Mouse (Mus musculus) T-helper 17 cell (primary cell): Measurements from ENCODE around the gene Cds1.

Experiments used
- in situ Hi-C, 2 experiments: fragments of 300-600 bp; cut with MboI, MseI; formaldehyde crosslinking; loops; 1 replicate in 1 of 2; 2 replicates in 1 of 2; pipeline ENCODE4 v1.15.1; 2025; ENCODE audit warnings: high pct_unique_total_duplicates in 2 of 2

Gene Cds1

DNA sequence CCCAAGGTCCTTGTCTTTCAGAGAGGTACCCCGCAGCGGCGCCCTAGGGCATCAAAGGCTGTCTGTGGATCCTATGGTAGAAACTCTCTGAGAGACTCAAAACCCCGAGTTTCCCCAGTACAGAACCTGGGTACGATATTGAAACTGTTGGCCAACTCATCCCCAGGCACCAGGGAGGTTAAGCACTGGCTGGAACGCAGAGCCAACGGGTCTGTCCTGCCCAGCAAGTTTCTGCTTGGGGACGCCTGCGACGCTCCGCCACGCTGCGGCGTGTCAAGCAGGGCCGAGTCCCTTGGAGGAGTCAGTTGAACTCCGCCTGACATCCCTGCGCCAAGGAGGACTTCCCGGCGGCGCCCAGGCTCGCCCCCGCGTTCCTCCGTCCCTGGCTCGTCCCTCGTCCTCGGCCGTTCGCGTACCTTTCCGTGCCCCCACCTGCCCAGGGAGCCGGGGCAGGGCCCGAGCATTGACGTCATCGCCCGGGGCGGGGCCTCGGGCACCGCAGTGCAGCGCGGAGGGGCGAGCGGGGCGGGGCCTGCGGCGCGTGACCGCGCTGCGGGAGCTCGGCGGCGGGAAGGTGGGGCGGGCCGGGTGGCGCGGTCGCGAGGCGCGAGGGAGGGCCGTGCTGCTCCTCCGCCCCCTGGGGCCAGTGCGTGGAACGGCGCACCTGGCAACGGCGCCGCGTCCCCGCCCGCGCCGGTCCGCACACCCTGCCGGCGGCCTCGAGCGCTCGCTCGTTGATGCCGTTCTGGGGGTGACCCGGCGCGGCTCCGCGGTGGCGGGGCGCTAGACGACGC, at the start of gene Cds1:
Cds1 (plus strand) TSS at position 577 of the 794 bp plus-strand sequence.
- in situ Hi-C loops = no loop called here

DNA sequence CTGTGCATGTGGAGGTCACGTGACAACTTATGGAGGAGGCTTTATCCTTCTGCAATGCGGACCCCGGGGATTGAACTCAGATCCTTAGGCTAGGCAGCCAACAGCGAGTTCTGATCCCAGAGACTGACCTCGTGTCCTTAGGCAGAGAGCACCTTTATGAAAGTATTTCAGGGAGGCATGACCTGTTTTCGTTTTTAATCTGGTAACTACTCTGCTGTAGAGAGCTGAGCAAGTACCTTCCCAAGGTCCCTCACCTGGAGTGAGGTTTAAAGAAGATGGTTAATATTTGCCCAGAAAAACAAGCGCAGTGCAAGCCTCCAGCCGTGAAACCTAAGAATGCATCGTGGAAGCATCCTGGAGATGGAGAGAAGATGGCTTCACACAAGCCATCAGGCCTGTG, 40.7 kb upstream of the Cds1 start:
- in situ Hi-C loops = no loop called here

DNA sequence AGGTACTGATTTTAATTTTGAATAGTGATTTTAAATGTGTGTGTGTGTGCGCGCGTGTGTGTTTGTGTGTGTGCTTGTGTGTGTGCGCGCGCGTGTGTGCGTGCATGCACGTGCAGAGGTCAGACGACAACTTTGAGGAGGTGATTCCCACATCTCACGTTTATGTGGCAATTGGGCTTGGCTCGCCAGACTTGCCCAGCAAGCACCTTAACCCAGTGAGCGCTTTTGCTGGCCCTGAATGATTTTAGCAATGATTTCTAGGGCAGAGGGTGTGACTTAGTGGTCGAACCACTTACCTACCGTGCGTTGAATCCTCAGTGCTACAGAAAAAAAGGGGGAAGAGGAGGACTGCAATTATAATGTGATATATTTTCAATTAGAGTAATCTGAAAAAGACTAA, 40.2 kb upstream of the Cds1 start:
- in situ Hi-C loops = no loop called here

DNA sequence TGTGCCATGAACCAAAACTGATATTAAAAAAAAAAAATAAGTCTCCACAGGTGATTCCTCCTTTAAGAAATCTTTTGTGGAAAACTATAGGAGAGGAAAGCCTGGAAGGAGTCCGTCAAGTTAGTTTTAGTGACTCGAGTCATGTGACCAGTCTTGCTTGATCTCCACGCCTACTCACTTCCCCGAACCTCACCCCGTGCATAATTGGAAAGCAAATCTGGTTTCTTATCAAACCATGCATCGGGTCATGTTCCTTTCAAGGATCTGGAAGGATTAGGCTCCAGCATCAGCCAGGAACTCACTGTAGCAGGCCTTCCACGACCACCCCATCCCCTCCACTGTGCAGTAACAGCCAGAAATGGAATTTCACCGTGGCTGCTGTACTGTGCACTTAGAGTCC, 39.2 kb upstream of the Cds1 start:
- in situ Hi-C loops = no loop called here

DNA sequence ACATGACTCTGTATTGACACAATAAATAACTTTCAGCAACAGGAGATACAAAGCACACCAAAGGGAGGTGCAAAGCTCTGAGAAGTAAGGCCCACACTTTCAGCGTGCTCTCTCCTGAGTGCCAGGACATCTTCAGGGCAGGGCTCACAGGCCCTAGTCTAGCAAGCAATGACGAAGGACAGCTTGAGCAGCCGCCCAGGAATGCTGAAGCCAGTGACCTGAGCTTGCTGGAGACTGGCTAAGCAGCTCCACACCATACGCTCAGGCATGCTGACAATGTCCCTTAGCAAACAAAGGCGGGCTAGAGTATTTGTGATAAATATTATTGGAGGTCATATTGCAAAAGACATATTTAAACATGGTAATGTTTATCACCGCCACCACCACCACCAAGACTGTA, 38.6 kb upstream of the Cds1 start:
- in situ Hi-C loops = no loop called here

DNA sequence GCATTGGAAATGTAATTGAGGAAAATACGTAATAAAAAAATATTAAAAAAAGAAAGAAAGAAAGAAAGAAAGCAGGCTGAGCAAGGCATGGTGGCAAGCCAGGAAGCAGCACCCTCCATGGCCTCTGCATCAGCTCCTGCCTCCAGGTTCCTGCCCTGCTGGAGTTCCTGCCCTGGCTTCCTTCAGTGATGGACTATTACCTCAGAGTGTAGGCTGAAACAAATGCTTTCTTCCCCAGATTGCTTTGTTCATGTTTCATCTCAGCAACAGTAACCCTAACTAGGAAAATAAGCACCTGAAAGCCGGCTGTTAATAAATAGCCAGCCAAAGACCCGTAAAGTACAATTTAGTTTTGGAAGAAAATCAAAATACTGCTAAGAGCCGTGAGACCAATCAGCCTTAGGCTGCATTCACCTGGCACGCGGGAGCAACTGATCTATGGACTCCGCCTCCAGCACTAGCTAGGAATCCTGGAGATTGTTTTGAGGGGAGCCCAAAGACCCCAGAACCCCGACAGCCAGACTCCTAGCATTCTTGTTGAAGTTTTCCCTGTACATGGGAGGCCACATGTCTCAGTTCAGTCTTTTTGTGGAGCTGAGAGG, 36.5 kb upstream of the Cds1 start:
- in situ Hi-C loops = no loop called here

DNA sequence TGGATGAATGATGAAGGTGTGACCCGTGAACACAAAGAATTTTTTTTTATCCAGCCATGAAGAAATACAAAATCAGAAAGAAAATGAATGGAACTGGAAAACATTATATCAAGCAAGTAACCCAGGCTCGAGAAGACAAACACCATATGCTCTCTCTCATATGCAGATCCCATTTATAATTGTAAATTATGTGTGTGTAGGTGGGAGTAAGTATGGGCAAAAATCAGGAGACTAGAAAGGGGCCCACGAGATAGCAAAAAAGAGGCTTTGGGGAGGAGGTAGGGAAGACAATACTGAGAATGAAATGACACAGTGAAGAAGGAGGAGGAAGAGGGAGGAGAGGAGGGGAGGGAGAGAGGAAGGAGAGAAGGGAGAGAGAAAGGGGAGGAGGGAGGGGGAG, 27.6 kb upstream of the Cds1 start:
- in situ Hi-C loops = no loop called here

DNA sequence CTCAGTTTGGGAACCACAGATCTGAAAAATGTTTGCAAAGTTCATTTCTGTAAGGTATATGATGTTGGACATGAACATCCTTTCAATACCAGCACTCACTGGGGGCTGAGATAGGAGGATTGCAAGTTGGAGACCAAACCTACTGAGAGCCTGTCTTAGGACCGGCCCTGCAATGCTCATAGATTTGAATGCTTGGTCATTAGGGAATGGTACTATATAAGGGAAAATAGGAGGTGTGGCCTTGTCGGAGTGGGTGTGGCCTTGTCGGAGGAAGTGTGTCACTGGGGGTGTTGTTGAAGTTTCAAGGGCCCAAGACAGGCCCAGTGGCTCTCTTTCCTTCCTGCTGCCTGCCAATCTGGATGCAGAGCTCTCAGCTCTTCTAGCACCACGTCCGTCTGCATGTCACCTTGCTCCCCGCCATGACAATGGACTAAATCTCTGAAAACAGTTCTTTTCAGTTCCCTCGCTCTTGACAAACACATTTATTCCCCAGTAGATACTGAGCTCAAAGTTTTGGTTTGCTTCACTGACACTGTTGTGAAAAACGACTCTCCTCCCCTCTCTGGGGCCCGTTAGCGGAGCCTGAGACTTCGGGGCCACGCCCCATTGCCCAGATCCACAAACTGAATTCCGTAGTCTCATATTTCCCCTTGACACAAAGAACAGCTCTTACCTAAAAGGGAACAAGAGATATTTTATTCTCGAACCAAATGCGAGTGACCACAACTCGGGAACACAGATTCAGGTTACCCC, 24.3 kb upstream of the Cds1 start:
- in situ Hi-C loops = no loop called here

DNA sequence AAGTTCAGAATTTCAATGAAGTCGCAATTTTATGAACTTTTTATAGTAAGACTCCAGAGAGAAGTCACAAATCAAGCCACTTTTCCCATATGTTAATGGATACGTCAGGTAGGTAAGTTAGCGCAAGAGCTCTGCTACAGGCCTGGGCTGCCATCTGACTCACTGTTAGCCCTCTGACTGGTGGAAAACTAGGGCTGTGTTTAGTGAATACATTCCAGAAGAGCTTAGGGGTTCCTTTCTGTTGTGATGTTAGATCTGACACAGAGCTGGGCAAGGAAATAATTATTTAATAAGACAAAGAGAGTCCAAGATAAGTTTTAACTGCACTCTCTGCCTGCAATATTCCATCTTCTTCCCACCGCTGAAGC, 23.7 kb upstream of the Cds1 start:
- in situ Hi-C loops = no loop called here

DNA sequence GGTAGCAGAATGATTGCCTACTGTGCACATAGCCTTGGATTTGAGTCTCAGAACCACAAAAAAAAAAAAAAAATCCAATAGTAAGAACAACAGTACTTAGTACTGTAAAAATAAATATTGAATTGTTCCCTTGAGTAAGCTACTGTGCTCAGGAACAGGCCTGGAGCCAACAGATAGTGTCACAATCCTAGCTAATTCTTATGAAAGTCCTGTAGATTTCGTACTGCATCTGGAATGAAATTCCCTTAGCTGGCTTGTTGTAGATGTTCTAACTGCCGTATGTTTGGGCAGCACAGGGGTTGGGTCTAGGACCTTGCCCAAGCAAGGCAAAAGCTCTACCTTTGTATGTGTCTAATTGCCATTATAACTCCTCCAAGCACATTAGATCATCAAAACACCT, 22.9 kb upstream of the Cds1 start:
- in situ Hi-C loops = no loop called here

DNA sequence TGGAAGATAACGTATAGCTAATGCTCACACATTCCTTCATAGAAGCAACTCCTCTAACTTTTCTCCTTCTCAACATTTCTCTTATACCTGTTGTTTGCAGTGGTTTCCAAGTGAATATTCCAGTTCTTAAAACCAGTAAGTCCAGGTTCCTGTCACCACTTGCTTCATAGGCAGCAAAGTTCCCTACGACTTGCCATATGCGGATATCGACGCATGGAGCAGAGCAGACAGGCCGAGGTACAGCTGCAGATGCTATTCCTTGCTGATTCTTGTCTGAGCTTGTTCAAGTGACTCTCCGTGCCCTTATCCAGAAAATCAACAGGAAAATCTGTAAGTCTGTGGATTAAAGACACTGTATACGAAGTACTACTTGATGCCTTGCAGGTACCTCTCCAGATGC, 22.5 kb upstream of the Cds1 start:
- in situ Hi-C loops = no loop called here

DNA sequence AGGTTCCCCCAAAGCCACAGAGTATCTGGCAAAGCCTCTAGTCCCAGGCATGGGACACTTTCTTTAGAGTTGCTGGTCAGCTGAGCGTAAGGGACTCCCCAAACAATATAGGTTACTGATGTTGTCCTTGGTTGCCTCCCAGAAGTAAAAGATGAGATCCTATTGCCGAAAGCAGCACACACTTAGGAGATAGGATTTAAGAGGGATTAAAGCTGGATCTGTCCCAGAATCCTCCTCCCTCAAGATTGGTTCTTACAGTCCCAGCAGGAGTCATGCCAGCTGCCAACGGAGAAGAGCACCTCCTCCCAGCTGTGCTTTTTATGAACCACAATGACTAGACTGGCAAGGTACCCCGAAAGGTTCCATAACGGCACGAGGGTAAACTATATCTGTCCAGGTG, 20.0 kb upstream of the Cds1 start:
- in situ Hi-C loops = no loop called here

DNA sequence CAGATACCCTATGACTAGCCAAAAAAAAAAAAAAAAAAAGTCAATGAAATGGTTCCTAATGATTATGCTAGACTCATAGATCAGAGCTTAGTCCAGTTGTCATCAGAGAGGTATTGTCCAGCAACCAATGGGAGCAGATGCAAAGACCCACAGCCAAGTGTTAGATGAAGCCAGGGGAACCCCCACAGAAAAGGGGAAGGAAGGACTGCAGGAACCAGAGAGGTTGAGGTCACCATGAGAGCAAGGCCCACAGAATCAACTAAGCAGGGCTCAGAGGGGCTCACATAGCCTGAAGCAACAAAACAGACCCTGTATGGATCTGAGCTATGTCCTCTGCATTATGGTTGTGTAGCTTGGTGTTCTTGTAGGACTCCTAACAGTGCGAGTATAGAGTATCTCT, 11.2 kb upstream of the Cds1 start:
- in situ Hi-C loops = no loop called here

DNA sequence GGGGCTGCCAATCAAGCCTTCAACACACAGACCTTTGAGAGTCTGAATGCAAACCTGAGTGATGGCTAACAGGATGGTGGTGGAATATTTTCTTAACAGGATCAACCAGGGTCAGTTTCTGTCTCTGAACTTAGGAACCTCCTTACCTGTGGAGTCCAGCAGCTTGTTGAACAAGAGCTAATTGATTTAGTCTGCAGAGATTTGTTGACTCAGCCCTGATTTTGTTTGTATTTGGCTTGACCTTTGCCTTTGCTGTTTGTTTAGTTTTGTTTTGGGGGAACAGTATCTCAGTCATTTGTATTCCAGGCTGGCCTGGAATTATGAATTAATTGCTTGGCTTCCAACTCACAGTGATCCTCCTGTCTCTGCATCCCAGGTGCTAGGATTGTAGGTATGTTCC, 7.3 kb upstream of the Cds1 start:
- in situ Hi-C loops = no loop called here

DNA sequence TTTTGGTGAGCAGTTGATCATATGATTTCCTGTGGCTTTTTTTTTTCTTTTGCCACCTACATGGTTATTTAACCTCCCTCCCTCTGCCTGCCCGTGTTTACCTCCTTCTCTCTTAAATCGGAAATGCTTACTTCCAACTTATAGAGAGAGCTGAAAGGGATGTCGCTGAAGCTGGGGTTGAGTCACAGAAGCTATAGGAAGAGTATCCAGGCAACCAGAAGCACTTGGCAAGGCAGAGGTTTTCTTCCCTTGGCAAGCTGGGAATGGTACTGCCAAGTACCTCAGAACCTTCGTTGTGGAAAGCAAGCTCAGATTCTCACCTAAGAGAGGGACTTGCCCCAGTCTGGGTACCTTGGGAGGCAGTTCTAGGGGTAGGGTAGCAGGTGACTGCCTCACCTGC, 3.2 kb upstream of the Cds1 start:
- in situ Hi-C loops = no loop called here

DNA sequence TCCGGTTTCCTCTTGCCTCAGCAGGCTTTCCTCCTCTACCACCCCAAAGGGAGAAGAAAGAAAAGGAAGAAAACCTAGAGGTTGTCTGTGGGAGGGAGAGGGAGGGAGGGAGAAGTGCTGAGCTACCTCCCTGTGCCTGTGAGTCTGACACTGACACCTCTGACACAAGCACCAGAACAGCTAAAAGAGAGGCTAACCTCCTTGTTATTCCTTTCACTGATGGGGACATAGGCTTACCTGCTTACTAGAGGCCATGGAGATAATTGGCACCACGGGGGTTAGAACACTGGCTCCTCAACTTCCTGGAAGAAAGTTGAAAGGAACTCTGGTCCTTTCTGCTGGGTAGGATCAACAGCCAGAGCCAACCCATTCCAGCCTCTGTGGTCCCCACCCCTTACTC, 1.4 kb upstream of the Cds1 start:
- in situ Hi-C loops = no loop called here

DNA sequence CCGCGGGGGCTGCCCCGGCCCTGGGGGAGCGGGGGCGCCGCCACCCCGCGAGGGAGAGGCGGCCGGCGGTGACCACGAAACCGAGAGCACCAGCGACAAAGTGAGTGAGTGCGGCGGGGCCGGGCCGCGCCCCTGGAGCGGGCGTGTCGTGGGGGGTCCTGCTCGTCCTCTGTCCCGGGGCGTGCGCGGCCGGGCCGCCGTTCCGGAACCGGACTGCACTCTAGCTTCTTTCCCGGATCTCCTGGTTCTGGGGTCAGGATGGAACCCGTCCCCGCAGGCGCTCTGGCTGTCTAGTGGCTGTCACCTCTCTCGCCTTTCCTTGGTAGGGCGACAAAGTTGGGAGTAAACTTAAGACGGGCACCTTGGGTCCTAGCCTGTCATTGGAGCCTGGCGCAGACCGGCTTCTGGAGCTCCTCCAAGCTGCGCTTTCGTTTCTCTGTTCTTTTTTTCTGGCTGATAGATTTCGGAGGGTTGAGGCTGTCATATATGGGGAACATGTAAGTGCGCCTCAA, 516 bp downstream of the Cds1 start:
- in situ Hi-C loops = no loop called here

DNA sequence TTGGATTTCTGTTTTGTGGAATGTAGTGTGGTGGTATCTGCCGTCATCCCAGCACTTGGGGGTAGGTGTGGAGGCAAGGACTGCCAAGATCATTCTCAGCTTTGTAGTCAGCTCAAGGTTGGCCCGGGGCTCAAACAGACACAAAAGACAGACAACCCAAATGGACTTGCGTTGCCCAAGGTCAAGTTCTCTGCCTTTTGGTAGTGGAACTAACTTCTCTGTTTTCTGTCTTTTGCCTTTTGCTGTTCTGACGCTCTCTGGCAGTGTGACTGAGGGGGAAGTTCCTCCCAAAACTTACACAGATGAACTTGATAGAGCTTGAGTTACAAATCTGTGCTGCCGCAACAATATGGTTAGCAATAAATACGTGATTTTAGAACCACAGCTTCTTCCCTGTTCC, 1.3 kb downstream of the Cds1 start:
- in situ Hi-C loops = no loop called here

DNA sequence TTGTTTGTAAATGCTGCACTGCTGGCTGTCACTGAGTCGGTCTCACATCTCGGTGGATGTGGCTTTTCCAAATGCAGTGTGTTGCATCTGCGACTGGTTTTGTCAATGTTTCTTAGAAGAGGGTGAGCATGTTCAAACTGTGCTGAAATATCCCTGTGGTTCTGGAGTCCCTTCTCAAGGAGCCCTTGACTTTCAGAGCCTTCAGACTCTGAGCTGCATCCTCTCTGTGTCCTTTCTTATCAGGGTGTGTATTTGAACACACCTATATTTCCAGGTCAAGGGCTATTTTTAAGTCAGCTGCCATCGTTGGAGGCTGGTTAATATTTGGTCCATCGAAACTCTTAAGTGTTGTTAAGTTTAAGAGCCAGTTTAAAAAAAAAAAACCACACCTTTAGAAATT, 2.2 kb downstream of the Cds1 start:
- in situ Hi-C loops = no loop called here

DNA sequence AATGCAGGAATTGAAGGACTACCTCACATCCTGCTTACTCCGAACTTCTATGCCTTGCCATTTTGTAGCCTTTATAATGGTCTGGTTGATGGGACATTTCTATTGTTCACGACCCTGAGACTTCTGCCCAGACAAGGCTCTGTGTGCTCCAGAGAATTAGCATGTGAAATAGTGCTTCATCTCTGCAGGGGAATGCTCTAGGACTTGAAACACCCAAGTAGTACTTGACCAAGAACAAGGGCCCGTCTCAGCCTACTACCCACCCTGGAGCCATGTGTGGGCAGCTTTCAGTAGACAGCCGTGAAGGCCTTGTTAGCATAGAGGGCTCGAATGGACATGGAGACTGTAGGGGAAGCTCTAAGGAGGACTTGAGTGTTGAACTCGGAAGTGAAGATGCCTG, 2.6 kb downstream of the Cds1 start:
- in situ Hi-C loops = no loop called here

DNA sequence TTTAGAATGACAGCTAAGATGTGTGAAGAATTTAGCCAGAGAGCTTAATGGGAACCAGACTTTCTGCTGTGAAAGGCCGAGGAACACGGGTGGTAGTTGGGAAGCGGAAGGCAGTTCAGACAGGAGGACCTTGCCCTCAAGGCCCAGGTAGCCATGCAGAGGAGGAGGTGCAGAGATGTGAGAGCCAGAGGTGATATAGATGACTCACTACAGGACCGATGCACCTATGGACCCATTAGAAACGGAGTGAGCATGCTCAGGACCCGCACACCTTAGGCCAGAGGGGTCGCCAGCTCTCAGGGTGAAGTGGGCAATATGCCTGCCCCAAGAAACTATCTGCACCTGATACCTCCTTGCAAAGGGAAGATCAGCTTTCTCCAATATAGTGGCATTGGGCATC, 3.6 kb downstream of the Cds1 start:
- in situ Hi-C loops = no loop called here

DNA sequence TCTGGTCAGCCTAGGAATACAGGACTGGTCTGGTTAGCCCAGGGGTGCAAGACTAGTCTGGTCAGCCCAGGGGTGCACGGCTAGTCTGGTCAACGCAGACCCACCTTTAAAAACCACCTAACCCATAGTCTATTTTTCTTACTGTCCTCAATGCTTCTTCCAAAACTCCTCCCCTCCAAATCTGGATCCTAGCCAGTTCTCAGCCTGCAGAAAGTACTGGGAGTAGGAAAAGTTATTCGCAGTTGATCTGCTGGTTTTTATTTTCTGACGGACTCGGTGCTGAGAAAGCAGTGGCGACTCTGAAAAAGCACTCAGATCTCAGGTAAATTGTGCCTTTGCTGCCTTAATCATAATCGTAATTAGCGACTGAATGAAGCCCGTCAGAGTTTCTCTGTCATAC, 7.7 kb downstream of the Cds1 start:
- in situ Hi-C loops = no loop called here

DNA sequence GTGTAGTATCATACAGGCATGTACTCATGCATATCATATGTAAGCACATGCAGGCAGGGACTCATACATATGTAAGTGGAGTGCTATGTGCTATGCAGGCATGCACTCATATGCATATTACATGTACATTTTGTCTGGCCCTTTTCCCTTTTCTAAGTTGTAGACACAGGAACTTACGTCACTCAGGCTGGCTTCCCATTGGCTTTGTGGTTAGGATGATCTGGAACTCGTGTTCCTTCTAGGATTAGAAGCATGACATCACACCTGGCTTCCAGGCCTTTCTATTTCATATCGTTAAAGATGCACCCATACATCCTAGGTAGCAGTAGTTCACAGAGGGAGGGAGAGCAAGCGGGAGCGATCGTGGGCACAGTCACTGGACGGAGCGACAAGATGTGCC, 10.3 kb downstream of the Cds1 start:
- in situ Hi-C loops = no loop called here
